Mouse (Mus musculus) heart, adult 2 months (tissue): ENCODE results near the gene Ccl4.

ENCODE experiments used
- CTCF ChIP-seq: fragments of 200-600 bp; IDR thresholded peaks from 2 replicates; pipeline ENCODE4 v1.8.1; 2022; ENCODE audit warnings: antibody characterized with exemption, mild to moderate bottlenecking, moderate library complexity
- POLR2A ChIP-seq: fragments of 200-500 bp; IDR thresholded peaks from 2 replicates; pipeline ENCODE4 v1.6.1; 2011; ENCODE audit warnings: mild to moderate bottlenecking, low read depth, low read length, control low read depth; ENCODE audit not compliant: insufficient read depth

- no peak for TF ChIP-seq POLR2A
- TF ChIP-seq CTCF: no peak
Observed at GRCm38 (mm10) chr11:83616586-83616985, 45.8 kb upstream of the Ccl4 start.
